Mouse (Mus musculus) liver, postnatal 0 days (tissue): ENCODE data around the gene Creb3l2.

ENCODE experiments used
- CTCF ChIP-seq: sonication (generic); IDR thresholded peaks from 2 replicates; pipeline ENCODE4 v1.5.1; 2016; ENCODE audit warnings: antibody characterized with exemption, low read depth
- EP300 ChIP-seq: IDR thresholded peaks from 2 replicates; pipeline ENCODE4 v1.6.1; 2016; ENCODE audit warnings: antibody characterized with exemption, low read depth, mild to moderate bottlenecking

DNA sequence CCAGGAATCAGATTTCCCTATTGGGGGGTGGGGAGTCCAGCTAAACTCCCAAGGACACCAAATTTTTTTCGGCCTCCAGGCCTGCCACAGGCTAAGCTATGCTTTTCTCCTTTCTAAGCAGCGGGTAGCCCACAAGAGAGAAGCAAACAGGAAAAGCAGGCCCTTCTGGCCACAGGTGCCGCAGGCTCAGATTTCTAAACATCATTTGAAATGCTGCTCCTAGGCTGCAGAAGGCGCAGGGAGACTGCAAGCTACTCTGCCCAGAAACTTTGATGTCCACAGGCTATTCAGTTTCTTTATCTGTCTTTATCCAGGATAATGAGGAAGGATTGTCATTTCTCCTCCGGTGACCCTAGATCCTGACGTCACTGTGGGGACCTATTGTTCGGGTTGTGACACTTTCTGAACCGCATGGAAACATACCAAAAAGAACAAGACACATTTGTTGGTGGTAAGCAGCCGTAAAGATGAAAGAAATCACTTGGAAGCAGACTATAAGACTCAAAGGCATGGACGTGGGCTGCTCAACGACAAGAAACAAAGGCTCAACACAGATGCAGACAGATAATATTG lies 81.0 kb downstream of the Creb3l2 start:
- TF ChIP-seq EP300 (no peak), CTCF (no peak)
